Mouse (Mus musculus) lung, postnatal 0 days (tissue): ENCODE data around the gene Cryba2.

Experiments used
- CTCF ChIP-seq: IDR thresholded peaks from 2 replicates; pipeline ENCODE4 v1.5.1; 2016; ENCODE audit warnings: antibody characterized with exemption, mild to moderate bottlenecking
- EP300 ChIP-seq: IDR thresholded peaks from 2 replicates; pipeline ENCODE4 v1.6.1; 2016; ENCODE audit warnings: antibody characterized with exemption, mild to moderate bottlenecking, control low read depth

GRCm38 (mm10) chr1:74858171-74858719 lies 34.7 kb downstream of the Cryba2 start:
- no peak for TF ChIP-seq CTCF
- TF ChIP-seq EP300: no peak
